Mouse (Mus musculus): ENCODE measurements around the gene Htra3. TPM values are rescaled to one million over a fixed set of nuclear protein-coding genes. Genes with fewer than 3 reads are reported as not detected.

The Htra3 gene
- 10 to 100 TPM; 48.0 to 61.7 TPM for total RNA-seq (2021)
- long read RNA-seq, experiment 1, transcript Htra3-201 (9 exons, 2,750 nt): major isoform, 136 of 159 reads
- long read RNA-seq, experiment 1, transcript Htra3-202 (7 exons, 1,901 nt): minor isoform, 9 of 159 reads
- long read RNA-seq, experiment 1, partial matches to known transcripts: 5 of 159 reads
- long read RNA-seq, experiment 1, other reads (novel, unspliced or antisense): 9 of 159 reads
- long read RNA-seq, experiment 2, transcript Htra3-201 (9 exons, 2,750 nt): major isoform, 90 of 112 reads
- long read RNA-seq, experiment 2, transcript Htra3-202 (7 exons, 1,901 nt): minor isoform, 10 of 112 reads
- long read RNA-seq, experiment 2, partial matches to known transcripts: 7 of 112 reads
- long read RNA-seq, experiment 2, other reads (novel, unspliced or antisense): 5 of 112 reads

- peak; percentile 72 for DNase-seq
Observed at GRCm38 (mm10) chr5:35679256-35680155, at the start of gene Htra3. TSS of gene Htra3 (minus strand) at chr5:35679782.

- peak; percentile 44 for DNase-seq
Observed at GRCm38 (mm10) chr5:35728957-35729460, 49.4 kb upstream of the Htra3 start.

GRCm38 (mm10) chr5:35728344-35728956 is 48.9 kb upstream of the Htra3 start:
- no peak for DNase-seq

- DNase-seq: no peak
Observed at GRCm38 (mm10) chr5:35727447-35727846, 47.9 kb upstream of the Htra3 start.

- DNase-seq: no peak
Observed at GRCm38 (mm10) chr5:35725840-35726239, 46.3 kb upstream of the Htra3 start.

GRCm38 (mm10) chr5:35723900-35724299 is 44.3 kb upstream of the Htra3 start:
- DNase-seq: no peak

- DNase-seq: no peak
Observed at GRCm38 (mm10) chr5:35722654-35723053, 43.1 kb upstream of the Htra3 start.

GRCm38 (mm10) chr5:35721933-35722332 is 42.4 kb upstream of the Htra3 start:
- no peak for DNase-seq

GRCm38 (mm10) chr5:35719880-35720279 is 40.3 kb upstream of the Htra3 start:
- DNase-seq: peak; percentile 34

- DNase-seq: no peak
Observed at GRCm38 (mm10) chr5:35719343-35719742, 39.8 kb upstream of the Htra3 start.

- no peak for DNase-seq
Observed at GRCm38 (mm10) chr5:35718817-35719216, 39.2 kb upstream of the Htra3 start.

- peak; percentile 44 for DNase-seq
Observed at GRCm38 (mm10) chr5:35717946-35718345, 38.4 kb upstream of the Htra3 start.

- no peak for DNase-seq
Observed at GRCm38 (mm10) chr5:35717455-35717854, 37.9 kb upstream of the Htra3 start.

- peak; percentile 77 for DNase-seq
Observed at GRCm38 (mm10) chr5:35713649-35714354, 34.2 kb upstream of the Htra3 start.

- no peak for DNase-seq
Observed at GRCm38 (mm10) chr5:35712517-35712916, 32.9 kb upstream of the Htra3 start.

- DNase-seq: no peak
Observed at GRCm38 (mm10) chr5:35710931-35711330, 31.3 kb upstream of the Htra3 start.

GRCm38 (mm10) chr5:35710481-35710880 is 30.9 kb upstream of the Htra3 start:
- no peak for DNase-seq

GRCm38 (mm10) chr5:35705411-35705810 is 25.8 kb upstream of the Htra3 start:
- no peak for DNase-seq

GRCm38 (mm10) chr5:35703814-35704213 is 24.2 kb upstream of the Htra3 start:
- DNase-seq: no peak

- no peak for DNase-seq
Observed at GRCm38 (mm10) chr5:35703183-35703582, 23.6 kb upstream of the Htra3 start.

GRCm38 (mm10) chr5:35702582-35703140 is 23.1 kb upstream of the Htra3 start:
- DNase-seq: no peak
